Mouse (Mus musculus) A20 (cell line): ENCODE measurements around the gene Nudt3.
"Not testable (repeated sequence)": the region's sequence is repeated elsewhere in the genome, so short reads cannot be mapped to it uniquely, and the experiment has no call there.

Experiments
- DNase-seq: peaks from one replicate; pipeline ENCODE4 v3.0.0-alpha.2; 2011; ENCODE audit warnings: low read depth, low spot score

Gene Nudt3

DNA sequence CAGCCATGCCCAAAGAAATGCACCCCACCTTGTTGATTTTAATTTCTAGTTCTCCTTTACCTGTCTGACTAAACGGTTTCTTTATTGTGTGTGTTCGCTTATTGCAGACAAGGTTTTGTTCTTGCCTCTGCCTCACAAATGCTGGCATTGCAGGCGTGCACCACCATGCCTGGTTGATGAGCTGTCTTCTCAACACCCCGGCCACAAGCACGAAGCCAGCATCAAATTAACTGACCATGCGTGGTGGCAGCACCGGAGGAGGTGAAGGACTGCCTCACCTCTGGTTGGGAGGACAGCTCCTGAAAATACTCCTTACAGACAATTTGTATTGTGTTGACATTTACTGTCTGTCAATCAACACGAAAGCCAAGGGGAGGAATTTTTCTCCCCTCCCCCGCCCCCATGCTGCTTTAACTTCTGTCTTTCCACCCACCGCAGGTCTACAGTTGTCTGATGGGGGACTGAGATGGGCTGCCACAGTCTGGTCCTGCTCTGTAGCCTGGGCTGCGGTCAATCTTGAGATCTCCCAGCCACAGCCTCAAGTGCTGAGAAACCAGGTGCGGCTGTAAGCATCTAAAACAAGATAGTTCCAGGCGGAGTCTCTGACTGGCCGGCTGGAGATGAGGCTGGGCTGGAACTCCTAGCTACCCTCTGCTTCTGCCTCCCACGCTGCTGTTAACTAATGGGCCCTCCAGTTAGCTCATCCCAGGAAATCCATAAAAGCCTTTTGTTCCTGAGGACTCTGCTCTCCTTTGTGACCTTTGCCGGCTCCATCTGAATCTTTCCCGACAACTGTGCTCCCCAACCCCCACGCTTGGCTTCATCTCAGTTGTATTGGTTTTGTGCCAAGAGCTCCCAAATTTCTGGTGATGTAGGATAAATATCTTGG is 13.1 kb upstream of the Nudt3 start, which contains the start of gene Rps10:
Gene Rps10 (minus strand): TSS at position 538 of the 889 bp plus-strand sequence.
- no peak for DNase-seq

- DNase-seq, result not testable (repeated sequence)
Observed at GRCm38 (mm10) chr17:27635575-27635903, 12.2 kb upstream of the Nudt3 start.

DNA sequence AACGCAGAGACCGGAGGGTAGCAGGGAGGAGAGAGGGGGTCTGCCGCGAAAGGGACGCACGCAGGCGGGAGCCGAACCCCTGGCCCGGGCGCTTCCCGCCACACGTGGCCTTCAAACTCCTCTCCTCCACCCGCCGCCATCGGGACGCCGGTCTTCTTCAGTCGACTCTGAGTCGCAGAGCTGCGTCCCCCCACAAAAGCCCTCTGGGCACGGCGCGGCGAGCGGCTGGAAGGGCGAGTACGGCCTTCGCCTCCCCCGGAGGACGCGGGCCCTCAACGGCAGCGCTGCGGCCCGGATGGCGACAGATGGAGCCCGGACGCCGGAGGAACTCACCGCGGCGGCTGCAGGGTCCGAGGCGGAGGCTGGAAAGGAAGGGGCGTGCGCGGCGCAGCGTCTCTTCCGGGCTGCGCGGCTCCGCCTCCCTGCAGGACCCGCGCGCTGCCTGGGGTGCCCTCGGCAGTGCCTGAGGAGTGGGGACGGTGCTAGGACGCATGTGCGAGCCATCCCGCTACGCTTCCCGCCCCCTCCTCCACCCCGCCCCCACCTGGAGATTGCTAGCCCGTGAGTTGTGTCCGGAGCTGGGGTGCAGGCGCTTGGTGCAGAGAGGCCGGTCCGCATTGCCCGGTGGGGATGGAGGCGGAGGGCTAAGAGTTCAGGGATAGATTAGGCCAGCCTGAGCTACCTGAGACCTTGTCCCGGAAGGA is 11.7 kb upstream of the Nudt3 start, which contains the start of gene RPS10-NUDT3:
Gene RPS10-NUDT3 (minus strand): TSS at position 352 of the 704 bp plus-strand sequence.
- peak; percentile 94 for DNase-seq

DNA sequence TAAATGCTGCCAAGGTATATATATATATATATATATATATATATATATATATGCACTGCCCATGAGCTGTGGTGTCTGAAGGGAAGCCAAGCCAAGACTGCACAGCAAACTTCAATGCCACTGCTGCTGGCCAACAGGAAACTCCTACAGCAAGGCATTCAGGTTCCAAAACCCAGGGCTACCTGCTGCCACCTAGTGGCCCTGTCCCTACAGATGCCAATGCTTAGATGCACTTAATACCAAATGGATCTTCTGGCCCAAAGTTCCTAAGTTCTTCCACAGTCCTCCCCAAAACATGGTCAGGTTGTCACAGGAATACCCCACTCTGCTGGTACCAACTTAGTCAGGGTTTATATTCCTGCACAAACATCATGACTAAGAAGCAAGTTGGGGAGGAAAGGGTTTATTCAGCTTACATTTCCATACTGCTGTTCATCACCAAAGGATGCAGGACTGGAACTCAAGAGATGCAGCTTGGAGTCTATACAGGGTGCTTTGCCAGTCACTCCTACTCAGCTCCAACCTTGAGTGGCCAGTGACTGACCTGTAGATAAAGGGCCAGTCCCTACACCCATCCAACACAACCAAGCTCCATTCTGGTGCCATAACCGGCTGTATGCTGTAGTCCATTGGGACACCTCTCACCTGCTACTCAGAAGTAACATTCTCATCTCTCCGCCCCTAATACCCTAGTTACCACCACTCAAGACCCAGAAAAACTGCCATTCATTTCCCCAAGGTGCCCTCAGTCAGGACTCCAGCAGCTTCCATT is 6.1 kb upstream of the Nudt3 start:
- peak; percentile 77 for DNase-seq

DNA sequence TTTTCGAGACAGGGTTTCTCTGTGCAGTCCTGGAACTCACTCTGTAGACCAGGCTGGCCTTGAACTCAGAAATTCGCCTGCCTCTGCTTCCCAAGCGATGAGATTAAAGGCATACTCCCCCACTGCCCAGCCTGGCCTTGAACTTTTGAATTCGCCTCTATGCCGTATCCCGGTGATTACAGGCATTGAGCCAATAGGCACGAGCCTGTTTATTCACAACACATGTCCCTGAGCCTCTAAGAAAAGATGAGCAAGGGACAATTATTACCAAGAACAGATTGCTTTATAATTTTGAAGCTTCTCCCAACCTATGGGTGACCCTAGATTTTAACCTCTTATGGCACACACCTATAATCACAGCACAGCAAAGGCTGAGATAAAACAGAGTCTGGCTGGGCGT is 5.1 kb upstream of the Nudt3 start:
- no peak for DNase-seq

- DNase-seq, result peak; percentile 49
Observed at GRCm38 (mm10) chr17:27627451-27627850, 4.2 kb upstream of the Nudt3 start.

DNA sequence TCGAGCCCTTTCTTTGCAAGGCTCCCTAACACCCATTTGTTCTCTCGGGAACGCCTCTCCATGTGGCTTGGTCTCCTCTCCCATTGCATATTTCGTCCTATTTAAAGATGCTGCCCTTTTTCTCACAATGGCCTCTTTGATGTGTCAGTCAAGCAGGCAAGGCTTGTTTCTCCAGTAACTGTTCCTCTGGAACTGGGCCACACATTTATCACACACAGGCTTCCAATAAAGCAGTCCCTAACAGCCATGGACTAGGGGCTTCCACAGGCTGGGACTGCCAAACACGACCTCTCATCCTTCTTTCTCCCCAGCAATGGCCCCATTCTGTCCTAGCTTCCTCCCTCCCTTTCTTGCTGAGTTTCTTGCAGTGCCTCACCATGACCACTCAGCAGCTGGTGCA is 3.4 kb upstream of the Nudt3 start:
- DNase-seq, result no peak

GRCm38 (mm10) chr17:27625455-27626251 is 2.4 kb upstream of the Nudt3 start:
- no peak for DNase-seq

DNA sequence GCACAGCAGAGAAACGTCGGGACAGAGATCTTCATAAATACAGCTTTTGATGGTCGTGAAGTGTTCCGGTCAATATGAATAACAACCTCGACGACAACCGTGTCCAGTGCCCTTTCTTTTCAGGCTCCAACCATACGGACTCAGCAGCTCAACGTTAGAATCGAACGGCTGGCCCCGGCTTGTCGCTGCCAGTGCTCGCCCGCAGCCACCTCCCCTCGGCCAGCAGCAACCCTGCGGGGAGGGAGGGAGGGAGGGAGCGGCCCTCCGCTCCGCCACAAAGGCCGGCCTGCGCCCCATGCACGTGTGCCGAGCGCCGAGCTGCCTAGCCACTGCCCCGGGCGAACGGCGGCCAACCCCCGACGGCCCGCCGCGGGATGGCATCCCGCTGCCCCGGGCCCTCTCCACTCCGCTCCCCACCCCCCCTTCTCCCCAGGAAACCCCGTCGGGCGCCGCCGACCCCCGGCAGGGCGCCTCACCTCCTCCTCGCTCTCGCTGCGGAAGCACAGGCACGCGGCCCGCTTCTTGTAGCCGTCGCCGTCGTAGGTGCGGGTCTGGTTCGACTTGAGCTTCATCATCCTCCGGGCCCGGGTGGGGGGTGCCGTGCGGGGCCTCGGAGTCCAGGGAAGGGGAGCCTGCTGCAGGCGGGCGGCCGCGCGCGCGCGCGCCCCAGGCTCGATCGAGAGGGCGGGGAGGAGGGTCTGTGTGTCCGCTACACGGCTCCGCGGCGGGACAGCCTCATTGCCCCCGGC is 510 bp downstream of the Nudt3 start:
- peak; percentile 82 for DNase-seq

DNA sequence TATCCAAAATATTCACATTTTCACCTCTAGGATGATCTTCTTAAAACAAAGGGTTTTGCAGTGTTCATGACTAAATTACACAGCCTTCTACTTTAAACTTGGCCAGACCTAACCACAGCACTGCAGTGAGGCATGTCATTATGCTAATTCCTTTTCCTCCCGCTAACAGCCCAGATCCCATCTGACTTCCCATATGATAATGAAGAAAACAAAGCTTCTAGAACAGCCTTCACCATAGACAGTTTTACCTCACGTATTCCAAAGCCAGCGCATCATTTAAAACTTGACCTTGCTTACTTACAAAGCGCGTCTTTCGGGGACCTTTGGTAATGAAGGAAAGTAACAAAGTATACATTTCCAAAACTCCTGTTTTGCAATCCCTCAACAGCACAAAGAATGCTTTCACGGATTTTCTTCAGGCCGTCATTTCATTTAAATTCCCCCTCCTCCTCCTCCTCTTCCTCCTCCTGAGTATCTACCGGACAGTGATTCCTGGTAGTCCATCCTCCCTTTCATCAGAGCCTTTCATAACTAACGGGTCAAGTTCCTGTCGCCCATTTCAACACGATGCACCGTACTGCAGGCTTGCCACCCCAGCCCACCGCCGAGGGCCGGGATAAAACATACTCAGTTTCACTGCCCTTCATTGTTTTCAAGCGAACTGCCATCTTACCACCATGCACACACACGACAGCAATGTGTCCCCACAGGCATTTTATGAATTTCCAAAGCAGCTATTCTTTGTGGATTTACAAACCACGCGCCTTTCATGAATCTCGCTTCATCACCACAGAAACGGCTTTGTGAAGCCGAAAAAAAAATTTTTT is 1.4 kb downstream of the Nudt3 start:
- DNase-seq, result peak; percentile 60

- DNase-seq, result no peak
Observed at GRCm38 (mm10) chr17:27621161-27621560, 2.1 kb downstream of the Nudt3 start.

DNA sequence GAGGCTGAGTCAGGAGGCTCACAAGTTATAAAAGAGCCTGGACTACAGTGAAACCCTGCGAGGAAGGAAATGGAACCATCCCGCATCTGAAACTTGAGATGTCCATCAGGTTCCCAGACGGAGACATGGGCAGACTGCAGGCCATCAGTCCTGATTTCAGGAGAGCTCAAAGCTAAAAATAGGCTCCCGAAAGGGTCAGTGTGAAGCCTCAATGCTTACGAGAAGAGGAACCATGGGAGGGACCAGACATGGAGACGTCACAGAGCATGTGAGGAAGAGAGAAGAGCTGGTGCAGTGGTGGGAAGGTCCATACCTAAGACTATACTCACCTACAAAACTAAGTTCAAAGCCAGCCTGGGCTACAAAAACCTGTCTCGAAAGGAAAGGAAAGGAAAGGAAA is 7.9 kb downstream of the Nudt3 start:
- DNase-seq, result no peak

DNA sequence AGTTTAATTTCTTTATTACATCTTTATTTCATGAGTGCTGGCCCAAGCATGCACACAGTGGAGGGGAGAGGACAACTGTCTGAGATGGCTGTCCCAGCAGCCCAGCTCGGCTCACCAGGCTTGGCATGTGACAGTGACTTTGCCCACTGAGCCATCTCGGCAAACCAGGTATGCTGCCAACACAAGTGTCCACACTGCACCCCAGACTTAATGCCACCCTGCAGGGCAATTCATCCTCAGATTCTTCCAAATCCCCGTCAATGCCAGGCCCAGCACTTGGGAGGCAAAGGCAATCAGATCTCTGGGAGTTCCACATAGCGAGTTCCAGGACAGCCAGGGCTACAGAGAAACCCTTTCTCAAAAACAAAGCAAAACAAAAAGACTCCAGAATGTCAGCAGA is 10.3 kb downstream of the Nudt3 start:
- DNase-seq, result no peak

DNA sequence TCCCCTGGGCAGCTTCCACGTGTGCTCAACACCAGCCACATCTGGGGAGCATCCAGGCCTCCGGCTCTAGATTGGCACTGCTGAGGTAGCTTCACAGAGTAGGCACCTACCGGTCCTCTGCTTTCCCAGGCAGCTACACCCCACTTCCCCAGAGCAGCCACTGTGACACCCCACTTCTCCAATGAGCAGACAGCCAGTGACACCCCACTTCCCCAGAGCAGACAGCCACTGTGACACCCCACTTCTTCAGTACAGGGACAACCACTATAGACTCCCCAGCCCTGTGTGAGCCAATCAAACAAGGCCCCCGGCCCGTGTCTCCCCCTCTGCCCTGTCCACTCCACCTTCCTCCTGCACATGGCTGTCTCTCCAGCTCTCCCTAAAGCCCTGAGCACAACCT is 11.3 kb downstream of the Nudt3 start:
- DNase-seq, result no peak

DNA sequence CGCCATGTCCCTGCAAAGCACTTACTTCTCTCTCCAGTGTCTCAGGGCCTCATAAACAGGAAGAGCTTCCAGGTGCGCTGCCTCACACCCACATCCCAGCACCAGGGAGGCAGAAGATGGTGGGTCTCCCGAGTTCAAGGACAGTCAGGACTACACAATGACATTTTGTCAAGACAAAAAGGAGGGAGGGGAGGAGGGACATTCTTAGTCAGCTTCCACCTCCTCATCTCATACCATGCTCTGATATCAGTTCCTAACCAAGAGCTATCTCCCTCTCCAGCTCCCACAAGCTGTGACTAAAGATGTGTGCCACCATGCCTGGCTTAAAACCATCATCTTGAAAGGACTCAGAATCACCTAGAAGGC is 11.8 kb downstream of the Nudt3 start:
- no peak for DNase-seq

GRCm38 (mm10) chr17:27610679-27611518 is 12.4 kb downstream of the Nudt3 start:
- DNase-seq, result no peak

DNA sequence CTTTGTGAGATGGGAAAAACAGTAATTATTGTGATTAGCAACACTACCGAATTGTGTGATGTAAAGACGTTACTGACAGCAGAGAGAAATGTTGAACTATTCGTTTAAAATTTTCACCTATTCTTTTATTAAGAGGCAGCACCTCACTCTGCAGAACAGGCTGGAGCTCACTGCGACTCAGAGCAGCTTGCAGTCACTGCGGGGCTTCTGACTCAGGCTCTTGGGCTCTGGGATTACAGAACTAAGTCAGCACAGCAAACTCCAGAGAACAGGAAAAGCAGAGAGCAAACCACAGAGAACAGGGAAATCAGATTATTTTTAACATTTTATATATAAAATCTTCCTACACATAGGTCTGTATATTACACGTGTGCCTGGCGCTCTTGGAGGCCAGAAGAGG is 13.7 kb downstream of the Nudt3 start:
- DNase-seq, result no peak

DNA sequence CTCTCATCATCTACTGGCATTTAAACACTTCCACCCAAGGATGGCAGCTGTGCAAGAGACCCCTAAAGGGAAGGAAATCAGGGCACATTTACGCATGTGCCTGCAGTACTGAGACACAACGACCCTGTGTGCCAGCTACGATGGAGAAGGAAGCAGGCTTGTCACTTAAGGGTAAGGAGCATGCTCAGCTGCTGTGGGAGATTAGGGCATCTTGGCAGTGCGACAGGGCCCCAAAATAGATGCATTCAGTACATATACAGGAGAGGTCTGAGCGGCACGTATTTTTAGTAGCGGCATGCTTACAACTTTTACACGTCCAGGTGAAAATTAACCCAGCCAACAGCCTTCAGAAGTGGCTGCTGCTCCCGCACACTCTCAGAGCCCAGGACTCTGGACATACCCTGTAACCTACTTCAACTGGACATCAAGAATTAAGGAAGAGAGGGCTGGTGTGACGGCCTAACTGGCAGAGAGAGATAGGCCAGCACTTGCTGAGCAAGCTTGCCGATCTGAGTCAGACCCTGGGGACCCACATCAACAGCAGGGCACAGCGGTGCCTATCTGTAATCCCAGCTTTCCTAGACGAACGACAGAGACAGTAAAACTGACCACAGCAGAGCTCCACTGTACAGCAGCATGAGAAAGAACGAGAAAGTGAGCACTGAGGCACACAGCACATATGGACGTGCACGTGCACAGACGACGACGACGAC is 19.6 kb downstream of the Nudt3 start:
- no peak for DNase-seq
